Mouse (Mus musculus) CH12.LX (cell line): ENCODE measurements around the gene Myo9b. TPM values are rescaled to one million over a fixed set of nuclear protein-coding genes. Genes with fewer than 3 reads are reported as not detected.
A peak's percentile ranks its signal among the peaks of the same experiment; 100 is the strongest.

Source experiments
- DNase-seq: peaks from one replicate; pipeline ENCODE4 v3.0.0-alpha.2; 2013; ENCODE audit errors: extremely low read depth
- H3K27ac ChIP-seq: 2 replicates; pipeline ENCODE4 v1.5.1; 2012; ENCODE audit warnings: low read depth, mild to moderate bottlenecking, control low read depth, moderate library complexity; ENCODE audit not compliant: insufficient read depth
- H3K27me3 ChIP-seq: replicated peaks from 2 replicates; pipeline ENCODE3; 2012; ENCODE audit warnings: inconsistent platforms
- H3K36me3 ChIP-seq, 2 experiments: replicated peaks in 1 of 2; 2 replicates each; pipeline versions ENCODE3 to v1.6.1; 2012; ENCODE audit warnings: inconsistent platforms in 1 of 2, low read length in 1 of 2, mild to moderate bottlenecking in 1 of 2, mixed read lengths in 1 of 2, moderate library complexity in 1 of 2; ENCODE audit not compliant: control insufficient read depth in 1 of 2, insufficient read depth in 1 of 2
- H3K4me1 ChIP-seq, 2 experiments: 2 replicates each; pipeline ENCODE4 v1.6.1; 2012; ENCODE audit warnings: inconsistent platforms in 1 of 2, moderate library complexity in 1 of 2; ENCODE audit not compliant: insufficient read depth in 2 of 2, control insufficient read depth in 1 of 2
- H3K4me2 ChIP-seq: 2 replicates; pipeline ENCODE4 v1.6.1; 2012; ENCODE audit warnings: low read depth, mild to moderate bottlenecking, control low read depth; ENCODE audit not compliant: poor library complexity, insufficient read depth, severe bottlenecking
- H3K4me3 ChIP-seq, 3 experiments: fragments of 150-350 bp in 1 of 3; sonication (generic) in 1 of 3; replicated peaks in 1 of 3; 2 replicates each; pipeline versions ENCODE3 to v1.5.1; 2011 to 2012; ENCODE audit warnings: low read depth in 2 of 3, low read length in 2 of 3, mild to moderate bottlenecking in 2 of 3, moderate library complexity in 2 of 3, control low read depth in 1 of 3, improper control_type of control experiment in 1 of 3, inconsistent platforms in 1 of 3, mixed read lengths in 1 of 3; ENCODE audit not compliant: poor library complexity in 1 of 3
- H3K79me2 ChIP-seq: replicated peaks from 2 replicates; pipeline ENCODE4 v1.6.1; 2012; ENCODE audit warnings: mild to moderate bottlenecking, moderate library complexity; ENCODE audit not compliant: control insufficient read depth, poor library complexity, insufficient read depth, severe bottlenecking; ENCODE audit errors: extremely low read depth
- H3K9ac ChIP-seq: 2 replicates; pipeline ENCODE4 v1.6.1; 2012; ENCODE audit warnings: low read depth, mild to moderate bottlenecking, control low read depth, moderate library complexity; ENCODE audit not compliant: insufficient read depth
- H3K9me3 ChIP-seq: replicated peaks from 2 replicates; pipeline ENCODE3; 2012; ENCODE audit warnings: low read length, inconsistent platforms, mixed read lengths
- CHD1 ChIP-seq: IDR thresholded peaks from 2 replicates; pipeline ENCODE4 v1.6.1; 2012; ENCODE audit warnings: low read depth, low read length, improper control_type of control experiment, inconsistent platforms
- CHD2 ChIP-seq: IDR thresholded peaks from 2 replicates; pipeline ENCODE4 v1.6.1; 2011; ENCODE audit warnings: low read length, improper control_type of control experiment
- CTCF ChIP-seq, 2 experiments: IDR thresholded peaks in 1 of 2; conservative IDR thresholded peaks in 1 of 2; 2 replicates each; pipeline ENCODE4 v1.5.1; 2011 to 2012; ENCODE audit warnings: low read depth in 2 of 2, low read length in 2 of 2, improper control_type of control experiment in 1 of 2, inconsistent platforms in 1 of 2, mild to moderate bottlenecking in 1 of 2, moderate library complexity in 1 of 2
- EP300 ChIP-seq: IDR thresholded peaks from 2 replicates; pipeline ENCODE4 v1.6.1; 2011; ENCODE audit warnings: low read length, improper control_type of control experiment
- GABPA ChIP-seq: IDR thresholded peaks from 2 replicates; pipeline ENCODE4 v1.6.1; 2012; ENCODE audit warnings: low read depth, low read length, improper control_type of control experiment, inconsistent platforms; ENCODE audit not compliant: insufficient replicate concordance
- HCFC1 ChIP-seq: IDR thresholded peaks from 2 replicates; pipeline ENCODE4 v1.6.1; 2012; ENCODE audit warnings: low read depth, mild to moderate bottlenecking, inconsistent platforms, low read length, improper control_type of control experiment
- IRF4 ChIP-seq: IDR thresholded peaks from 2 replicates; pipeline ENCODE4 v1.6.1; 2014; ENCODE audit warnings: low read depth, mild to moderate bottlenecking, inconsistent platforms, low read length, improper control_type of control experiment
- JUN ChIP-seq: IDR thresholded peaks from 2 replicates; pipeline ENCODE4 v1.6.1; 2011; ENCODE audit warnings: low read depth, mild to moderate bottlenecking, low read length, improper control_type of control experiment, moderate library complexity; ENCODE audit not compliant: insufficient read depth
- JUND ChIP-seq: conservative IDR thresholded peaks from 2 replicates; pipeline ENCODE4 v1.6.1; 2011; ENCODE audit warnings: low read depth, low read length, improper control_type of control experiment
- KAT2A ChIP-seq: IDR thresholded peaks from 2 replicates; pipeline ENCODE4 v1.6.1; 2012; ENCODE audit warnings: low read length, improper control_type of control experiment, inconsistent platforms; ENCODE audit not compliant: insufficient replicate concordance
- MAZ ChIP-seq: IDR thresholded peaks from 2 replicates; pipeline ENCODE4 v1.6.1; 2012; ENCODE audit warnings: low read depth, mild to moderate bottlenecking, inconsistent platforms, low read length, improper control_type of control experiment, moderate library complexity
- MEF2A ChIP-seq: IDR thresholded peaks from 2 replicates; pipeline ENCODE4 v1.6.1; 2014; ENCODE audit warnings: low read depth, mild to moderate bottlenecking, inconsistent platforms, low read length, improper control_type of control experiment, borderline replicate concordance
- MXI1 ChIP-seq: IDR thresholded peaks from 2 replicates; pipeline ENCODE4 v1.6.1; 2011; ENCODE audit warnings: mild to moderate bottlenecking, low read depth, low read length, improper control_type of control experiment
- NELFE ChIP-seq: IDR thresholded peaks from 2 replicates; pipeline ENCODE4 v1.6.1; 2011; ENCODE audit warnings: low read depth, low read length, improper control_type of control experiment
- NRF1 ChIP-seq: IDR thresholded peaks from 2 replicates; pipeline ENCODE4 v1.6.1; 2014; ENCODE audit warnings: low read depth, mild to moderate bottlenecking, inconsistent platforms, low read length, improper control_type of control experiment, moderate library complexity
- PAX5 ChIP-seq: IDR thresholded peaks from 2 replicates; pipeline ENCODE4 v1.6.1; 2012; ENCODE audit warnings: low read length, inconsistent platforms, mixed read lengths
- POLR2A ChIP-seq: IDR thresholded peaks from 2 replicates; pipeline ENCODE4 v1.6.1; 2011; ENCODE audit warnings: low read depth, mild to moderate bottlenecking, improper control_type of control experiment, low read length
- POLR2AphosphoS2 ChIP-seq: IDR thresholded peaks from 2 replicates; pipeline ENCODE4 v1.6.1; 2011; ENCODE audit warnings: low read depth, low read length, improper control_type of control experiment
- RAD21 ChIP-seq: IDR thresholded peaks from 2 replicates; pipeline ENCODE4 v1.6.1; 2011; ENCODE audit warnings: low read depth, mild to moderate bottlenecking, low read length, improper control_type of control experiment, moderate library complexity
- UBTF ChIP-seq: IDR thresholded peaks from 2 replicates; pipeline ENCODE4 v1.6.1; 2012; ENCODE audit warnings: low read depth, mild to moderate bottlenecking, inconsistent platforms, low read length, improper control_type of control experiment, moderate library complexity
- USF1 ChIP-seq: IDR thresholded peaks from 2 replicates; pipeline ENCODE4 v1.6.1; 2014; ENCODE audit warnings: low read depth, mild to moderate bottlenecking, inconsistent platforms, low read length, improper control_type of control experiment
- USF2 ChIP-seq: conservative IDR thresholded peaks from 2 replicates; pipeline ENCODE4 v1.6.1; 2011; ENCODE audit warnings: low read depth, low read length, improper control_type of control experiment
- ZKSCAN1 ChIP-seq: IDR thresholded peaks from 2 replicates; pipeline ENCODE4 v1.6.1; 2012; ENCODE audit warnings: low read depth, inconsistent platforms, low read length, improper control_type of control experiment, borderline replicate concordance
- ZNF384 ChIP-seq: IDR thresholded peaks from 2 replicates; pipeline ENCODE4 v1.6.1; 2012; ENCODE audit warnings: low read depth, low read length, improper control_type of control experiment, inconsistent platforms
- dilution Hi-C: fragments of 300-500 bp; cut with MboI; formaldehyde crosslinking; loops from 2 replicates; pipeline ENCODE4 v1.14.3; 2020; ENCODE audit warnings: low sequenced_read_pairs; ENCODE audit not compliant: extremely low pct_unique_long_range_greater_than_20kb, extremely low pct_ligation_motif_present
- in situ Hi-C: fragments of 300-500 bp; cut with MboI; formaldehyde crosslinking; loops from 3 replicates; pipeline ENCODE4 v1.14.3; 2019; ENCODE audit warnings: low sequenced_read_pairs, low pct_ligation_motif_present, low pct_unique_long_range_greater_than_20kb, mixed read lengths
- polyA plus RNA-seq: library from polyadenylated mRNA; unstranded; fragments of >175 nt; gene quantifications from 2 replicates; pipeline ENCODE4 v1.2.1, GENCODE M21; 2012; ENCODE audit warnings: low read depth; ENCODE audit not compliant: insufficient read length
- total RNA-seq, 2 experiments: library from RNA; depleted of rRNA; stranded (reverse); fragments of 300-350 nt in 1 of 2; fragments of >200 nt in 1 of 2; gene quantifications; 2 replicates each; pipeline ENCODE4 v1.2.3; 2012 to 2014

The Myo9b gene
- total and polyA plus RNA-seq, 3 experiments, result 14.2 to 36.2 (median 29.0) TPM

DNA sequence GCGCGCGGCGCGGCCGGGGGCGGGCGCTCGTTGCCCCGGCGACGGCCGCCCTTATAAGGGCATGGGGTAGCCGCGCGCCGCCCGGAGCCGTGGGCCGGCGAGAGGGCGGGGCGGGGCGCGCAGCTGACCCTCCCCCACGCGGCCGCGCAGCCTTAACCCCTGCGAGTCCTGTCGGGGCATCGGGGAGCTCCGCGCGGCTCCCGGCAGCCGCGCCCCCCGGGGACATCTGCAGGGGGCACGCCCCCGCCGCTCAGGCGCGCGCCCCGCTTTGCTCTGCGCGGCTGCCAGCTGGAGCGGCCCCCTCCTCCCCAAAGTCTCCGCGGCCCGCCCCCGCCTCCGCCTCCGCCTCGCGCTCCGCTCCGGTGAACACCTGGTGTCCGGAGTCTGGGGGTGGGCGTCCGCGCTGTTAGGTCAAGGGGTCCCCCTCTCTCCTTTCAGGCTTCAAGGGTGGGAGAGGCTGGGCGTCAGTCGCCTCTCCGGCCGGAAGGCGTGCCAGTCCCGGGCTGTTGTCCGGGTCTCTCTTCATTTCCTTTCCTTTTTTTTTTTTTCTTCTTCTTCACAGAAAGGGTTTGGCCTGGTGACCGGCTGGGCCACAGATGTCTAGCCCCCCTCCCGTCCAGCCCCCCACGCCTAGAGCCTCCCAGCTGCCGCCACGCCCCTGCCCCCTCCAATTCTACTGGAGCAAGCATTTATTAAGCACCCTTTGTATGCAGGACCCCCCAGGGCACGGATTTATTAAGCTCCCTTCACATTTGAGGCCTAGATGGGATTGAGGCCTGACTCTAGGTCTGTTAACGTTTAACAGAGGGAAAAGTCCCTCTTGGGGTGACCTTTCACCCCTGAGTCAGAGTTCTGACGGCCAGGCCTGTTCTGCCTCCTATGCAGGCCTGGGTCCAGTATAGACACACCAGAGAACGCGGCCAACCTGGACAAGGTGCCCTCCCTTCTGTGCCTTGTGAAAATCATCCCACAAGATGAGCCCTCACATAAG lies 109.8 kb downstream of the Myo9b start:
- peaks cover 15 to 48% of the 10 kb centered on the region in 2 experiments for H3K4me1 ChIP-seq
- in situ Hi-C loops, result no loop called here
- peaks cover 0 to 13% of the 10 kb centered on the region in 2 experiments for H3K36me3 ChIP-seq
- H3K79me2 ChIP-seq, result no peaks in the 10 kb centered on the region
- no peak for TF ChIP-seq NELFE
- TF ChIP-seq MXI1, result peak; percentile 27; the same call in 1 of the 2 replicates
- TF ChIP-seq NRF1, result peak; percentile 60
- peak; percentile 77 for TF ChIP-seq ZNF384
- TF ChIP-seq GABPA, result no peak
- 0 out of 2 replicates have a peak, but pooled peaks have one; percentile 7 for TF ChIP-seq CHD2
- 0 out of 2 replicates have a peak, but pooled peaks have one; percentile 25 for TF ChIP-seq POLR2A
- TF ChIP-seq EP300, result no peak
- no peak for TF ChIP-seq USF2
- 0 out of 2 replicates have a peak, but pooled peaks have one; percentile 13 for TF ChIP-seq IRF4
- no peak for TF ChIP-seq JUND
- TF ChIP-seq, all 38 proteins: peak for 6
- Histone ChIP-seq H3K27me3 (no peaks in the 10 kb centered on the region), H3K4me3 (peak overlapping the region; percentile 30 to 62 (median 52)), H3K4me2 (peak overlapping the region; percentile 47), H3K27ac (no peak overlapping the region), H3K9ac (peak overlapping the region; percentile 26), H3K9me3 (no peaks in the 10 kb centered on the region)
- dilution Hi-C loops, result no loop called here
- peak; percentile 58 for DNase-seq

DNA sequence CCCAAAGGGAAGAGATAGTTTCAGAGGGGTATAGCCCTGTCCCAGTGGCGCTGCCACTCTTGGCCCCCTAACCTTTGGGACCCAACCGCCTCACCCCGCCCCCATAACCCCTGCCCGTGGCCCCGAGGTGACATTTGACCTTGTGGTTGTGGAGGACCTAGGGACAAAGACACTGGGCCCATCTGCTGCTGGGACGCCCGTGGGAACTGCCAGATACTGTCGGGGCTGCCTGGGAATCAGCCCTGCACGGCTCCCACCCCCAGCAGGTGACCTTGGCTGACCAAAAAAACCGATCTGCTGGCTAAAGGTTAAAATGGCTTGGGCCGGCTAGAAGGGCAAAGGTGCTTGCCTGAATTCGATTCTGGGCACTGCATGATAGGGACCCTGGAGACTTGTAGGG lies 110.9 kb downstream of the Myo9b start:
- Histone ChIP-seq H3K79me2 (no peaks in the 10 kb centered on the region), H3K27me3 (no peaks in the 10 kb centered on the region), H3K27ac (no peak overlapping the region), H3K9me3 (no peaks in the 10 kb centered on the region), H3K4me1 (peaks cover 15 to 45% of the 10 kb centered on the region in 2 experiments), H3K4me3 (no peak overlapping the region), H3K4me2 (no peak overlapping the region), H3K36me3 (peaks cover 0 to 3% of the 10 kb centered on the region in 2 experiments), H3K9ac (no peak overlapping the region)
- in situ Hi-C loops, result no loop called here
- dilution Hi-C loops, result no loop called here
- no peak for DNase-seq
- no peak for TF ChIP-seq CTCF (conservative IDR thresholded peaks at IDR 0.05 in 1 of 2, IDR thresholded peaks at IDR 0.05 in 1 of 2; ENCODE audit: low read depth in 2 of 2, low read length in 2 of 2)
- TF ChIP-seq IRF4, result no peak
- TF ChIP-seq ZKSCAN1, result no peak
- TF ChIP-seq PAX5, result no peak
- TF ChIP-seq POLR2AphosphoS2, result no peak
- no peak for TF ChIP-seq NELFE
- TF ChIP-seq NRF1, result no peak
- TF ChIP-seq MEF2A, result no peak
- TF ChIP-seq USF2, result no peak
- no peak for TF ChIP-seq MXI1
- no peak for TF ChIP-seq HCFC1
- no peak for TF ChIP-seq POLR2A
- TF ChIP-seq USF1, result no peak
- TF ChIP-seq RAD21, result no peak
- no peak for TF ChIP-seq CHD1
- TF ChIP-seq MAZ, result no peak
- no peak for TF ChIP-seq JUND
- no peak for TF ChIP-seq KAT2A
- TF ChIP-seq JUN, result no peak
- TF ChIP-seq UBTF, result no peak
